Mouse (Mus musculus): ENCODE results near the gene Fez1. TPM values are rescaled to one million over a fixed set of nuclear protein-coding genes. Genes with fewer than 3 reads are reported as not detected.
A peak's percentile ranks its signal among the peaks of the same experiment; 100 is the strongest.

Fez1 gene
- polyA plus RNA-seq, 1 experiment from 2014 or later: 0.15 TPM

DNA sequence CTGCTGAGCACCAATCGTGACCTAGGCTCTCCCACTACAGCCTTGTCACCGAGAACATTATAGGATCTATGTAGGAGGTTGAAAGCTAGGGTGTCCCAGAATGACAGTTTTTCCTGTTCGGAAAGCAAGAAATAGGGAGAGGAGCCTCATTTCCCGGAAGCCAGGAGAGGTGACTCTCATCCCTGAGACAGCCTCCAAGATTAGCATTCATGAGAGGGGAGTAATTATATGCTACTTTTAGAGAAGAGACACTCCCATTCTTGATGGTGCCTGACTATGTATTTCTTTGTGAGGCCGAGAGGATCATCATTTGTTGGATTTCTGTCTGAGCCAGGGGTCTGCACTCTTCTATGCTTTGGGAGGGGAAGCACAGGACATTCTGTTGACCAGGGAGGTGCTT lies 60.0 kb downstream of the Fez1 start:
- Histone ChIP-seq H3K9me3 (ENCODE audit: low read length) (no peaks in the 10 kb centered on the region), H3K9ac (replicated peaks) (no peak overlapping the region), H3K27ac (ENCODE audit: low read depth) (no peak overlapping the region), H3K36me3 (replicated peaks; ENCODE audit: insufficient read depth, low read length) (no peaks in the 10 kb centered on the region), H3K27me3 (ENCODE audit: insufficient read depth, low read length) (no peaks in the 10 kb centered on the region), H3K4me1 (ENCODE audit: insufficient read depth) (no peaks in the 10 kb centered on the region), H3K4me3 (ENCODE audit: low read depth, low read length) (no peak overlapping the region), H3K4me2 (ENCODE audit: low read depth, low read length) (no peak overlapping the region)
- 66% methylated on average over 5 of the region's 5 CpGs for WGBS (ENCODE audit: insufficient replicate concordance)
- TF ChIP-seq EP300 (IDR thresholded peaks at IDR 0.05; ENCODE audit: low read depth) (no peak), CTCF (IDR thresholded peaks at IDR 0.05; ENCODE audit: low read depth) (no peak)
- ATAC-seq: no peak
- no peak for DNase-seq

DNA sequence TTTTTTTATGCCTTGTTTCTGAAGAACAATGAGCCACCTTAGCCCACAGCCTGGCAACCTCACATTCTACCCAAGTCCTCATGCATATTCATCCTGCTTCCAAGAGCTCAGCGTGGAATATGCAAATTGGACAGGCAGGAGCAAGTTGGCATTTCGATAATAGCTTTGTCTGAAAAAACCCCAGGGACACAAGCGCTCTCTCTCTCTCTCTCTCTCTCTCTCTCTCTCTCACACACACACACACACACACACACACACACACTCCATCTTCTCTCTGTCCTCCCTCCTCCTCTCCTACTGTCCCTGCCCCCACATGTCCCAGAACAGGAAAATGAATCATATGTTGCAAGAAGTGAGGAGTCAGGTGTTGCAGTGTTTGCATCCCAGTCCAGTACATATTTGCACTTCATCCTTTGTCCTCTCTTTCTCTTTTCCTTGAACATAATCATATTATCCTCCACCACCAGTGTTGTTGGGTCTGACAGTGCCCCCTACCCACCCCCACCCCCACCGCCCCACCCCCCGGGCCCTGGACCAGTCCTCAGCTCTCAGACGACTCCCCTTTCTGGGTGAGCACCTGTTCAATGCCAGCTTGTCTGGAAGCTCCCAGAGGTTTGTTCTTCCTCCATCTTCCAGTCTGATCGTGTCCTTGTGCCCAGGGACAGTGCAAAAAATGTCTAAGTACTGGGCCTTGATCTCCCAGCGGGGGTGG lies 60.5 kb downstream of the Fez1 start:
- WGBS (ENCODE audit: insufficient replicate concordance): 47% methylated on average over 8 of the region's 8 CpGs
- TF ChIP-seq EP300 (IDR thresholded peaks at IDR 0.05; ENCODE audit: low read depth): no peak
- no peak for TF ChIP-seq CTCF (IDR thresholded peaks at IDR 0.05; ENCODE audit: low read depth)
- Histone ChIP-seq H3K4me2 (ENCODE audit: low read depth, low read length) (no peak overlapping the region), H3K36me3 (replicated peaks; ENCODE audit: insufficient read depth, low read length) (no peaks in the 10 kb centered on the region), H3K9ac (replicated peaks) (no peak overlapping the region), H3K9me3 (ENCODE audit: low read length) (no peaks in the 10 kb centered on the region), H3K27me3 (ENCODE audit: insufficient read depth, low read length) (no peaks in the 10 kb centered on the region), H3K4me3 (ENCODE audit: low read depth, low read length) (no peak overlapping the region), H3K4me1 (ENCODE audit: insufficient read depth) (no peaks in the 10 kb centered on the region), H3K27ac (ENCODE audit: low read depth) (no peak overlapping the region)
- DNase-seq (no peak), ATAC-seq (no peak)

DNA sequence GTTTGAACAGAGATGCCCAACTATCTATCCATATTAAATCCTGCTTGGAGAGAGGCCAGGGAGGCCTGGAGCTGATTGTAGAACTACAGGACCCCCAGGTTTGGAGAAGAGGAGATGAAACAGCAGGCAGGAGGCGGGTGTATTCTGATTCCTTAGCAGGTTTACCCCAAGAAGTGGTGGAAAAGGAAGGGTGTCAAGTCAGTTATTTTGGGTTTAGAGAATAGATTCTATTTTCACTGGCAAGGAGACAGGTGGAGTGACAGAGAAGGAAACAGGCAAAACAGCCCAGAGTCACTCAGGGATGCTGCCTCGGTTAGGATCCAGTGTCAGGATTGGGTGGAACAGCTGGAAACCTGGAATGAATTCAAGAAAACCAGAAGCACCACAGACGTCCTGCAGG lies 61.9 kb downstream of the Fez1 start:
- no peaks in the 10 kb centered on the region for H3K9me3 ChIP-seq (ENCODE audit: low read length)

DNA sequence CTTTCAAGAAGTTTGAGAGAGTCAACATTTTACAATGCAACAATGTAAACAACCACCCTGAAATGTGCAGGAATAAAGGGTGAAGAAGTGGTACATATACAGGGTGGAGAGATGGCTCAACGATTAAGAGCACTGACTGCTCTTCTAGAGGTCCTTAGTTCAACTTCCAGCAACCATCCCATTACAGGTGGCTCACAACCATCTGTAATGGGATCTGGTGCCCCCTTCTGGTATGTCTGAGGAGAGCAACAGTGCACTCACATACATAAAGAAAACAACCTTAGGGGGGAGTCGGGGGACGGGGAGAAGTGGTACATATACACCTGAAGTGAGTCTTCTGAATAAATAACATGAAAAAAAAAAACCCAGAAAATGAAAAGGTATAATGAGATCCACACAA lies 63.6 kb downstream of the Fez1 start:
- TF ChIP-seq CTCF (IDR thresholded peaks at IDR 0.05; ENCODE audit: low read depth): peak; percentile 62
- TF ChIP-seq EP300 (IDR thresholded peaks at IDR 0.05; ENCODE audit: low read depth): no peak
- ATAC-seq (no peak), DNase-seq (peak; percentile 20)
- H3K4me1 ChIP-seq (ENCODE audit: insufficient read depth): no peaks in the 10 kb centered on the region
- no peak overlapping the region for H3K9ac ChIP-seq (replicated peaks)
- WGBS (ENCODE audit: insufficient replicate concordance): 55% methylated on average over 3 of the region's 3 CpGs
- no peak overlapping the region for H3K27ac ChIP-seq (ENCODE audit: low read depth)
- H3K27me3 ChIP-seq (ENCODE audit: insufficient read depth, low read length): no peaks in the 10 kb centered on the region
- H3K4me2 ChIP-seq (ENCODE audit: low read depth, low read length): no peak overlapping the region
- H3K9me3 ChIP-seq (ENCODE audit: low read length): no peaks in the 10 kb centered on the region
- no peak overlapping the region for H3K4me3 ChIP-seq (ENCODE audit: low read depth, low read length)
- H3K36me3 ChIP-seq (replicated peaks; ENCODE audit: insufficient read depth, low read length): no peaks in the 10 kb centered on the region

More for the DNA sequence above, 61.9 kb downstream of the Fez1 start:
- H3K27me3 ChIP-seq (ENCODE audit: insufficient read depth, low read length): no peaks in the 10 kb centered on the region
- ATAC-seq: no peak
- TF ChIP-seq EP300 (IDR thresholded peaks at IDR 0.05; ENCODE audit: low read depth): no peak
- TF ChIP-seq CTCF (IDR thresholded peaks at IDR 0.05; ENCODE audit: low read depth): no peak
- no peak overlapping the region for H3K4me2 ChIP-seq (ENCODE audit: low read depth, low read length)
- no peaks in the 10 kb centered on the region for H3K36me3 ChIP-seq (replicated peaks; ENCODE audit: insufficient read depth, low read length)
- DNase-seq: no peak
- no peak overlapping the region for H3K4me3 ChIP-seq (ENCODE audit: low read depth, low read length)
- H3K4me1 ChIP-seq (ENCODE audit: insufficient read depth): no peaks in the 10 kb centered on the region
- H3K27ac ChIP-seq (ENCODE audit: low read depth): no peak overlapping the region
- no peak overlapping the region for H3K9ac ChIP-seq (replicated peaks)
- WGBS (ENCODE audit: insufficient replicate concordance): 45% methylated on average over 3 of the region's 3 CpGs

DNA sequence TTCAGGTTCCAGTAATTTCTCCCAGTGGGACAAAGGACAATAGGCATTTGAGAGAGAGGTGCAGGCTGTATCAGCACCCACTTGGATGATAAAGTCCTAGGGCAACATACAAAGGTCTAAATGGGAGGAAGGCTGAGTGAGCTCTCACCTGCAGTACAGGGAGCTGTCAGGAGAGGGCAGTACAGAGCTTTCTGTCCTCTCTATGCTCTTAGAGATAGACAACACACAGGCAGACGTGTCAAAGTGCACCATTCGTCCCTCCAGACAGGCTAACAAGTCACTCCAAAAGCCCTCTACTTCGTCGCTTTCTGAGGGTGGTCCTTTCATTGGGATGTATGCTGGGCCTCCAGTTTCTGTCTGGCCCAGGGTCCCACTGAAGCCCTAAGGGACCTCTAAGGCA lies 68.9 kb downstream of the Fez1 start:
- DNase-seq (peak; percentile 50), ATAC-seq (no peak)
- Histone ChIP-seq H3K36me3 (replicated peaks; ENCODE audit: insufficient read depth, low read length) (no peaks in the 10 kb centered on the region), H3K4me2 (ENCODE audit: low read depth, low read length) (no peak overlapping the region), H3K4me1 (ENCODE audit: insufficient read depth) (no peaks in the 10 kb centered on the region), H3K9ac (replicated peaks) (no peak overlapping the region), H3K4me3 (ENCODE audit: low read depth, low read length) (no peak overlapping the region), H3K27me3 (ENCODE audit: insufficient read depth, low read length) (no peaks in the 10 kb centered on the region), H3K27ac (ENCODE audit: low read depth) (no peak overlapping the region), H3K9me3 (ENCODE audit: low read length) (no peaks in the 10 kb centered on the region)
- WGBS (ENCODE audit: insufficient replicate concordance): 38% methylated on average over 4 of the region's 4 CpGs
- peak; percentile 67 for TF ChIP-seq CTCF (IDR thresholded peaks at IDR 0.05; ENCODE audit: low read depth)
- TF ChIP-seq EP300 (IDR thresholded peaks at IDR 0.05; ENCODE audit: low read depth): no peak

DNA sequence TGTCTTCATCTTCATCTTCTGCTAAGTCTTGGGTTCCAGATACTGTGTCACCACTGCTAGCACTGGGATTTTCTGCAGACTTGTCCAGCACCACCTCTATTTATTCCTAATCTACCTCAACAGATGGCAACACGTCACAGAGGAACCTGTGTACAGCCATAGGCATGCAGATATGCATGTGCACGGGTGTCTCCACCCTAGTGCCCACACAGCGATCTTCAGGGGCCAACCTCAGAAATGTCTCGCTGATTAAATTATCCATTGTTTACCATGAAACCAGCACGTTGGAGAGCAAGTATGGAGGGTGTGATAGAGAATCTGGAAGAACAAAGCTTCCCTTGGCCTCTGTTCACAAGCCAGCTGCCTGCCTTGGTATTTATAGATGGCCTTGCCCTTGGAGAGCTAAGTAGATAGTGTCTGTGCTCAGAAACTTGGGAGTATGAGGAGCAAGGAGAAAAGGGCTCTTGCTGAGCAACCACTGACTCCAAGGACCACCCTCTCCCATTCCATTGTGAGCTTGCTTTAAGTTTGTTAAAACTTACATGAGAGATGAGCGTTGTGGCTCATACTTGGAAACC lies 71.8 kb downstream of the Fez1 start:
- WGBS (ENCODE audit: insufficient replicate concordance): 58% methylated on average over 6 of the region's 6 CpGs
- Histone ChIP-seq H3K9ac (replicated peaks) (no peak overlapping the region), H3K27ac (ENCODE audit: low read depth) (no peak overlapping the region), H3K4me3 (ENCODE audit: low read depth, low read length) (no peak overlapping the region), H3K4me1 (ENCODE audit: insufficient read depth) (no peaks in the 10 kb centered on the region), H3K4me2 (ENCODE audit: low read depth, low read length) (no peak overlapping the region), H3K36me3 (replicated peaks; ENCODE audit: insufficient read depth, low read length) (no peaks in the 10 kb centered on the region), H3K9me3 (ENCODE audit: low read length) (no peaks in the 10 kb centered on the region), H3K27me3 (ENCODE audit: insufficient read depth, low read length) (no peaks in the 10 kb centered on the region)
- ATAC-seq (no peak), DNase-seq (no peak)
- no peak for TF ChIP-seq EP300 (IDR thresholded peaks at IDR 0.05; ENCODE audit: low read depth)
- no peak for TF ChIP-seq CTCF (IDR thresholded peaks at IDR 0.05; ENCODE audit: low read depth)
